Mouse (Mus musculus) embryonic facial prominence, embryonic 11.5 days (tissue): ENCODE measurements at regions not wholly inside any gene's neighbourhood (a gene's known extent, or its start where the extent isn't known, plus 50 kb on each side); places are given as distances from the start of the nearest gene placed in this dataset.

ENCODE experiments used
- ATAC-seq: fragments of 200-750 bp; cut with Nextera tagmentation; replicated peaks from 2 replicates; pipeline ENCODE4 v1.8.0; 2017; ENCODE audit warnings: low read depth; ENCODE audit not compliant: insufficient number of reproducible peaks, low FRiP score, low TSS enrichment
- DNase-seq: peaks from one replicate; pipeline ENCODE4 v3.0.0-alpha.2; 2015; ENCODE audit warnings: low spot score
- H3K27ac ChIP-seq: fragments of 300-500 bp; sonication (generic); replicated peaks from 2 replicates; pipeline ENCODE4 v1.5.1; 2014; ENCODE audit warnings: mild to moderate bottlenecking, low read depth, low read length, control low read depth
- H3K27me3 ChIP-seq: fragments of 300-500 bp; sonication (generic); 2 replicates; pipeline ENCODE4 v1.6.1; 2014; ENCODE audit warnings: mild to moderate bottlenecking, low read length, moderate library complexity, mixed read lengths; ENCODE audit not compliant: control insufficient read depth, insufficient read depth
- H3K36me3 ChIP-seq: fragments of 300-500 bp; sonication (generic); replicated peaks from 2 replicates; pipeline ENCODE4 v1.6.1; 2014; ENCODE audit warnings: low read depth, mild to moderate bottlenecking, low read length, moderate library complexity, mixed read lengths; ENCODE audit not compliant: control insufficient read depth, insufficient read depth
- H3K4me1 ChIP-seq: fragments of 300-500 bp; sonication (generic); 2 replicates; pipeline ENCODE4 v1.6.1; 2014; ENCODE audit warnings: low read length, mixed read lengths; ENCODE audit not compliant: control insufficient read depth, insufficient read depth
- H3K4me2 ChIP-seq: fragments of 300-500 bp; sonication (generic); 2 replicates; pipeline ENCODE4 v1.6.1; 2014; ENCODE audit warnings: low read depth, mild to moderate bottlenecking, control low read depth, low read length, moderate library complexity
- H3K4me3 ChIP-seq: fragments of 300-500 bp; sonication (generic); 2 replicates; pipeline ENCODE4 v1.5.1; 2014; ENCODE audit warnings: low read depth, low read length, control low read depth
- H3K9ac ChIP-seq: fragments of 300-500 bp; sonication (generic); replicated peaks from 2 replicates; pipeline ENCODE4 v1.6.1; 2014; ENCODE audit warnings: mild to moderate bottlenecking, control low read depth, low read length
- H3K9me3 ChIP-seq: fragments of 300-500 bp; sonication (generic); replicated peaks from 2 replicates; pipeline ENCODE4 v1.6.1; 2016; ENCODE audit warnings: mild to moderate bottlenecking, low read length, inconsistent platforms, mixed read lengths; ENCODE audit not compliant: control insufficient read depth
- WGBS: fragments of 180-500 bp; shearing (Covaris S2); extraction: QIAGEN DNeasy Blood & Tissue Kit; methylation state at CpG from one replicate; pipeline ENCODE4 v1.1.7; 2014; 5-methylcytosine and 5-hydroxymethylcytosine counted together

- 75% methylated on average over 2 of the region's 2 CpGs for WGBS
- Histone ChIP-seq H3K36me3 (no peaks in the 10 kb centered on the region), H3K27me3 (no peaks in the 10 kb centered on the region), H3K9ac (no peak overlapping the region), H3K27ac (no peak overlapping the region), H3K9me3 (no peaks in the 10 kb centered on the region), H3K4me1 (no peaks in the 10 kb centered on the region), H3K4me3 (no peak overlapping the region), H3K4me2 (no peak overlapping the region)
- ATAC-seq (no peak), DNase-seq (no peak)
Observed at GRCm38 (mm10) chr2:17155596-17155995, 575.7 kb downstream of the Nebl start.

- Histone ChIP-seq H3K27me3 (no peaks in the 10 kb centered on the region), H3K36me3 (no peaks in the 10 kb centered on the region), H3K9me3 (no peaks in the 10 kb centered on the region), H3K4me3 (no peak overlapping the region), H3K4me2 (no peak overlapping the region), H3K27ac (no peak overlapping the region), H3K9ac (no peak overlapping the region), H3K4me1 (no peaks in the 10 kb centered on the region)
- 82% methylated on average over 4 of the region's 4 CpGs for WGBS
- DNase-seq (no peak), ATAC-seq (no peak)
Observed at GRCm38 (mm10) chr2:17123626-17124025, 607.6 kb downstream of the Nebl start.

GRCm38 (mm10) chr2:17117292-17117691, 614.0 kb downstream of the Nebl start:
- Histone ChIP-seq H3K4me2 (no peak overlapping the region), H3K4me1 (no peaks in the 10 kb centered on the region), H3K27ac (no peak overlapping the region), H3K36me3 (no peaks in the 10 kb centered on the region), H3K4me3 (no peak overlapping the region), H3K27me3 (no peaks in the 10 kb centered on the region), H3K9ac (no peak overlapping the region), H3K9me3 (no peaks in the 10 kb centered on the region)
- no peak for DNase-seq
- WGBS: 53% methylated on average over 2 of the region's 2 CpGs
- ATAC-seq: no peak

- H3K9me3 ChIP-seq: no peaks in the 10 kb centered on the region
- H3K4me3 ChIP-seq: no peak overlapping the region
- 87% methylated on average over 1 of the region's 1 CpGs for WGBS
- H3K36me3 ChIP-seq: no peaks in the 10 kb centered on the region
- no peak overlapping the region for H3K27ac ChIP-seq
- H3K9ac ChIP-seq: no peak overlapping the region
- ATAC-seq (no peak), DNase-seq (no peak)
- no peaks in the 10 kb centered on the region for H3K4me1 ChIP-seq
- no peak overlapping the region for H3K4me2 ChIP-seq
- H3K27me3 ChIP-seq: no peaks in the 10 kb centered on the region
Observed at GRCm38 (mm10) chr2:17111177-17111576, 620.1 kb downstream of the Nebl start.

- Histone ChIP-seq H3K4me2 (no peak overlapping the region), H3K36me3 (no peaks in the 10 kb centered on the region), H3K4me3 (no peak overlapping the region), H3K4me1 (no peaks in the 10 kb centered on the region), H3K9ac (no peak overlapping the region), H3K27ac (no peak overlapping the region), H3K9me3 (peaks cover 4% of the 10 kb centered on the region; the same call in 1 of the 2 replicates), H3K27me3 (no peaks in the 10 kb centered on the region)
- ATAC-seq (no peak), DNase-seq (no peak)
Observed at GRCm38 (mm10) chr2:17101161-17101560, 630.1 kb downstream of the Nebl start.

- DNase-seq (no peak), ATAC-seq (peak; percentile 39; the same call in 1 of the 2 replicates)
- WGBS: 72% methylated on average over 20 of the region's 20 CpGs
- Histone ChIP-seq H3K9me3 (peaks cover 4% of the 10 kb centered on the region; the same call in 1 of the 2 replicates), H3K4me2 (no peak overlapping the region), H3K4me3 (no peak overlapping the region), H3K36me3 (no peaks in the 10 kb centered on the region), H3K27ac (no peak overlapping the region), H3K4me1 (no peaks in the 10 kb centered on the region), H3K9ac (no peak overlapping the region), H3K27me3 (no peaks in the 10 kb centered on the region)
Observed at GRCm38 (mm10) chr2:17097546-17097945, 633.7 kb downstream of the Nebl start.

GRCm38 (mm10) chr2:17091454-17091853, 639.8 kb downstream of the Nebl start:
- 83% methylated on average over 1 of the region's 1 CpGs for WGBS

GRCm38 (mm10) chr2:17081266-17081665, 650.0 kb downstream of the Nebl start:
- H3K9me3 ChIP-seq: no peaks in the 10 kb centered on the region

More at GRCm38 (mm10) chr2:17091454-17091853, 639.8 kb downstream of the Nebl start:
- Histone ChIP-seq H3K4me2 (no peak overlapping the region), H3K9ac (no peak overlapping the region), H3K27me3 (no peaks in the 10 kb centered on the region), H3K36me3 (no peaks in the 10 kb centered on the region), H3K9me3 (no peaks in the 10 kb centered on the region), H3K4me1 (no peaks in the 10 kb centered on the region), H3K27ac (no peak overlapping the region), H3K4me3 (no peak overlapping the region)
- DNase-seq (no peak), ATAC-seq (no peak)

More at GRCm38 (mm10) chr2:17081266-17081665, 650.0 kb downstream of the Nebl start:
- H3K36me3 ChIP-seq: no peaks in the 10 kb centered on the region
- no peak overlapping the region for H3K9ac ChIP-seq
- H3K27me3 ChIP-seq: no peaks in the 10 kb centered on the region
- H3K27ac ChIP-seq: no peak overlapping the region
- H3K4me2 ChIP-seq: no peak overlapping the region
- H3K4me3 ChIP-seq: no peak overlapping the region
- DNase-seq (no peak), ATAC-seq (no peak)
- WGBS: 97% methylated on average over 2 of the region's 2 CpGs
- H3K4me1 ChIP-seq: no peaks in the 10 kb centered on the region
